Mouse (Mus musculus) hindbrain, embryonic 16.5 days (tissue): ENCODE data around the gene Myo18b. TPM values are rescaled to one million over a fixed set of nuclear protein-coding genes. Genes with fewer than 3 reads are reported as not detected.
A peak's percentile ranks its signal among the peaks of the same experiment; 100 is the strongest.

ENCODE experiments used
- ATAC-seq: fragments of 200-750 bp; cut with Nextera tagmentation; 2 replicates; pipeline ENCODE4 v1.8.0; 2017; ENCODE audit warnings: moderate TSS enrichment, moderate library complexity
- H3K27ac ChIP-seq: fragments of 300-500 bp; sonication (generic); 2 replicates; pipeline ENCODE4 v1.5.1; 2014; ENCODE audit warnings: low read depth, mild to moderate bottlenecking, control low read depth, low read length, moderate library complexity
- H3K27me3 ChIP-seq: fragments of 300-500 bp; sonication (generic); replicated peaks from 2 replicates; pipeline ENCODE4 v1.6.1; 2014; ENCODE audit warnings: low read length; ENCODE audit not compliant: control insufficient read depth, insufficient read depth
- H3K36me3 ChIP-seq: fragments of 300-500 bp; sonication (generic); 2 replicates; pipeline ENCODE4 v1.6.1; 2014; ENCODE audit warnings: mild to moderate bottlenecking, low read length, moderate library complexity, mixed read lengths; ENCODE audit not compliant: control insufficient read depth, insufficient read depth
- H3K4me1 ChIP-seq: fragments of 300-500 bp; sonication (generic); 2 replicates; pipeline ENCODE4 v1.6.1; 2014; ENCODE audit warnings: low read depth, low read length; ENCODE audit not compliant: control insufficient read depth, insufficient read depth
- H3K4me2 ChIP-seq: fragments of 300-500 bp; sonication (generic); 2 replicates; pipeline ENCODE4 v1.6.1; 2014; ENCODE audit warnings: mild to moderate bottlenecking, low read length, control low read depth, moderate library complexity
- H3K4me3 ChIP-seq: fragments of 300-500 bp; sonication (generic); 2 replicates; pipeline ENCODE4 v1.5.1; 2014; ENCODE audit warnings: mild to moderate bottlenecking, low read length, control low read depth, moderate library complexity
- H3K9ac ChIP-seq: fragments of 300-500 bp; sonication (generic); 2 replicates; pipeline ENCODE4 v1.6.1; 2014; ENCODE audit warnings: low read depth, mild to moderate bottlenecking, control low read depth, low read length, moderate library complexity
- H3K9me3 ChIP-seq: fragments of 300-500 bp; sonication (generic); 2 replicates; pipeline ENCODE4 v1.6.1; 2014; ENCODE audit warnings: mild to moderate bottlenecking, low read length, moderate library complexity; ENCODE audit not compliant: control insufficient read depth
- WGBS: fragments of 180-500 bp; shearing (Covaris S2); extraction: QIAGEN DNeasy Blood & Tissue Kit; methylation state at CpG from one replicate; pipeline ENCODE4 v1.1.7; 2014; 5-methylcytosine and 5-hydroxymethylcytosine counted together
- polyA plus RNA-seq: library from polyadenylated mRNA; unstranded; fragments of >200 nt; fragmentation: Nextera tagmentation; extraction: Ambion mirVana; gene quantifications from 2 replicates; pipeline ENCODE4 v1.2.1, GENCODE M21; 2015

The Myo18b gene
- polyA plus RNA-seq, 1 experiment from 2014 or later: 1.2 TPM

DNA sequence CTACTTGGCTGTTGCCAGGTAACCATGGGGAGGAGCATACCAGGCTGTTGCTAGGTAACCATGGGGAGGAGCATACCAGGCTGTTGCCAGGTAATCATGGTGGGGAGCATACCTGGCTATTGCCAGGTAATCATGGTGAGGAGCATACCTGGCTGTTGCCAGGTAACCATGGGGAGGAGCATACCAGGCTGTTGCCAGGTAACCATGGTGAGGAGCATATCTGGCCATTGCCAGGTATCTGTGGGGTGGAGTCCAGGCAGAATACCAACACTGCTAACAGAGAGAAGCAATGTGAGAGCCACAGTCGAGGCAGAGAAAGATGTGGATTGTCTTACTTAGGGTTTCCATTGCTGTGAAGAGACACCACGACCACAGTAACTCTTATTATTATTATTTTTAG is 250.6 kb downstream of the Myo18b start:
- H3K9me3 ChIP-seq: no peaks in the 10 kb centered on the region
- no peak overlapping the region for H3K4me3 ChIP-seq
- no peaks in the 10 kb centered on the region for H3K36me3 ChIP-seq
- 91% methylated on average over 2 of the region's 2 CpGs for WGBS
- no peak overlapping the region for H3K9ac ChIP-seq
- peaks cover 8% of the 10 kb centered on the region; the same call in 1 of the 2 replicates for H3K4me1 ChIP-seq
- H3K4me2 ChIP-seq: no peak overlapping the region
- no peak overlapping the region for H3K27ac ChIP-seq
- no peak for ATAC-seq
- H3K27me3 ChIP-seq: no peaks in the 10 kb centered on the region

DNA sequence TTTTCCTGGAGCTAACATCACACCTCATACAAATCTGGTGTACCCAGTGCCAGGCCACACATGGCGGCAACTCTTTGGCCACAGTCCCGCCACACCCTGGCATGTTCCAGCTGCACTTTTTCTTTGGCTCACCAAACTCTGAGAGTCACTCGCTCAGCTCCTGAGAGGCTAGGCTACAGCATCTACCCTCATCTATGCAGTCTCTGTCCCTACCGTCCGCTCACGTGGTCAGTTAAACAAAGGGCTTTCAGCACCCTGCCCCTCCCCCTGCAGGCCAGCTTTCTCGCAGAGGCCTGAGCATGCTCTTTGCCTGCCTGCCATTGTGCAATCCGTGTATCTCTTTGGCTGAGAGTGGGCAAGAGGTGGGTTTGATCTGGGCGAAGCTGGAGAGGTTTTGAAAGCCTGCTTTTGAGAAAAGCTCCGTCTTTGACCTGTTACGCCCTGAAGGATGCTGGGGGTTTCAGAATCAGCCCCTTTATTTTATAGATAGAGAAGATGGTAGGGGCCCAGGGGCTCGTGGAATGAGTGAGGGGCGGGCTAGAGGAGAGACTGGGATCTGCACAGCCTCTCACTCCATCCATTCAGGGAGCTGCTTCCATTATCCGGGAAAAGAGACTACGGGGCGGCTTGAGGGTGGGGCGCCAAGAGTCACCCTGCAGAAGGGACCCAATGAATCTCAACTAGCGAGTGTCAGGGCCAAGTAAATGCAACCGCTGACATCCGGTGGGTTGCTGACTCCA is 252.5 kb downstream of the Myo18b start:
- ATAC-seq: peak; percentile 84; the same call in 1 of the 2 replicates
- 16% methylated on average over 20 of the region's 20 CpGs for WGBS
- Histone ChIP-seq H3K4me3 (no peak overlapping the region), H3K36me3 (no peaks in the 10 kb centered on the region), H3K4me2 (peak overlapping the region; percentile 3; the same call in 1 of the 2 replicates), H3K9ac (0 out of 2 replicates have a peak overlapping the region, but pooled peaks have one; percentile 13), H3K27ac (0 out of 2 replicates have a peak overlapping the region, but pooled peaks have one; percentile 9), H3K4me1 (peaks cover 8% of the 10 kb centered on the region; the same call in 1 of the 2 replicates), H3K9me3 (no peaks in the 10 kb centered on the region), H3K27me3 (no peaks in the 10 kb centered on the region)

DNA sequence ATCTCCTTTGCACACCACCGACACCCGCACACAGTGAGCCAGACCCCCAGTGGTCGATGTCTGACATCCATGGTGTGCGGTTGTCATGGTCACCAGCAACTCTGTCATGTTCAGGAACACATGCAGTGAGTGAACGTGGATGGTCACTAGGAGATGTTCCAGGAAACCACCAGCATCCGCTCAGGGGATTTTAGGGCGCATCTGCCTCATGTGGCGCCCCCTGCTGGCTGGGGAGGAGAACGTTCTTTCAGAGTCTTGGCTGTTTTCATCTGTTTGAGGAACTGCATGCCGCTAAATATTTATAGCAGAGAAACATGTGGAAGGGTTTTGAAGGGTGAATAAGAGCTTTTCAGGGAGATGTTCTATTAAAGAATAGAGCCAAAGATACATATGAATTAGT is 253.4 kb downstream of the Myo18b start:
- H3K36me3 ChIP-seq: no peaks in the 10 kb centered on the region
- H3K9me3 ChIP-seq: no peaks in the 10 kb centered on the region
- no peak overlapping the region for H3K4me3 ChIP-seq
- WGBS: 54% methylated on average over 10 of the region's 10 CpGs
- no peaks in the 10 kb centered on the region for H3K27me3 ChIP-seq
- H3K4me1 ChIP-seq: peaks cover 8% of the 10 kb centered on the region; the same call in 1 of the 2 replicates
- H3K27ac ChIP-seq: no peak overlapping the region
- no peak overlapping the region for H3K9ac ChIP-seq
- ATAC-seq: no peak
- no peak overlapping the region for H3K4me2 ChIP-seq

DNA sequence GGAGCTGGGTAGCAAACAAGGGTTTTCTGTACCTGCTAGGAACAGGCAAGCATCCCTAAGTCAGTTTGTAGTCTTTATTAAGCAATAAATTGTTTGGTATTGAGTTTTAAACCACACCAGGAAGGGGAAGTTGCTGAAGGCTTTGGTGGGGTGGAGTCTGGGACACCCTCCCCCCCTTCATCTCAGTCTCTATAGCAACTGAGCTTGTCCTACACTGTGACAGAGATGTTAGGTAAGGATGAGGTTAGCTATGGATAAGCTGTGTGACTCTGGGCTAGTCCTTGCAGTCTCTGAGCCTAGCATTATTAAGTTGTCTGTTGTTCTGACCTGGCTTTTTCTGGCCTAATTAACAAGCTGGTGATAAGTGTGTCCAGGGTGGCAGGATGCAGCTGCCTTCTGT is 254.4 kb downstream of the Myo18b start:
- no peak overlapping the region for H3K4me3 ChIP-seq
- no peak overlapping the region for H3K9ac ChIP-seq
- no peak for ATAC-seq
- H3K4me2 ChIP-seq: no peak overlapping the region
- H3K27me3 ChIP-seq: no peaks in the 10 kb centered on the region
- H3K9me3 ChIP-seq: no peaks in the 10 kb centered on the region
- no peaks in the 10 kb centered on the region for H3K36me3 ChIP-seq
- no peak overlapping the region for H3K27ac ChIP-seq
- peaks cover 8% of the 10 kb centered on the region; the same call in 1 of the 2 replicates for H3K4me1 ChIP-seq

DNA sequence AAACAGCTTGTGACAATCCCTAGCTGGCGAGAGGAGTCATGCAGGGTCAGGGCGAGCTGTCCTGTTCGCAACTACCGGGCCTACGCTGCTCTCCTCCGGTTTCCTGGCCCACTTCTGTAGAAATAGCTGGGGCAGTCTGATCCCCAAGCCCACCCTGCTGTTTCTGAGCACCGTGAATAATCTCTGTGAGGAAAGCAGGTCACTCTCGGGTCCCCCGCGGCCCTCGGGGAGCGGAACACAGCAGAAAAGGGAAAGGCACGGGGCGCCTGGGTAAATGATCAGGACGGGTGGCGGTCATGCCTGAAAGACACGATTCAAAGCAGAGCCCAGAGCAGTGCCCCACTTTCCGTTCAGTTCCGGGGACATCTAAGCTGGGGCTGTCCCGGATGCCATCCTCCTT is 255.0 kb downstream of the Myo18b start:
- H3K36me3 ChIP-seq: no peaks in the 10 kb centered on the region
- H3K27ac ChIP-seq: no peak overlapping the region
- no peak overlapping the region; the same call in 1 of the 2 replicates for H3K4me2 ChIP-seq
- H3K9ac ChIP-seq: no peak overlapping the region
- WGBS: 22% methylated on average over 20 of the region's 20 CpGs
- no peak for ATAC-seq
- H3K9me3 ChIP-seq: no peaks in the 10 kb centered on the region
- H3K4me1 ChIP-seq: peaks cover 8% of the 10 kb centered on the region; the same call in 1 of the 2 replicates
- no peaks in the 10 kb centered on the region for H3K27me3 ChIP-seq
- no peak overlapping the region for H3K4me3 ChIP-seq

- no peak for ATAC-seq
- Histone ChIP-seq H3K4me1 (peaks cover 8% of the 10 kb centered on the region; the same call in 1 of the 2 replicates), H3K4me2 (no peak overlapping the region), H3K4me3 (no peak overlapping the region), H3K9ac (no peak overlapping the region), H3K36me3 (no peaks in the 10 kb centered on the region), H3K9me3 (no peaks in the 10 kb centered on the region), H3K27me3 (no peaks in the 10 kb centered on the region), H3K27ac (no peak overlapping the region)
- 36% methylated on average over 13 of the region's 13 CpGs for WGBS
Measured at GRCm38 (mm10) chr5:112640651-112641050, 255.5 kb downstream of the Myo18b start.

Other genes starting within 250 kb of the Myo18b start
- gene Grk3, start 119.4 kb upstream of the Myo18b start, polyA plus RNA-seq: 27.2 and 30.8 TPM in 2 replicates
- gene Crybb2, start 173.8 kb upstream of the Myo18b start, polyA plus RNA-seq: not detected in 2 replicates
- gene Crybb3, start 185.2 kb upstream of the Myo18b start, polyA plus RNA-seq: 0.86 and 1.8 TPM in 2 replicates